Mouse (Mus musculus) natural killer cell, adult 2 months (primary cell): Measurements from ENCODE around the gene Ctrc.
A peak's percentile ranks its signal among the peaks of the same experiment; 100 is the strongest.

ENCODE experiments used
- DNase-seq, 2 experiments: peaks; one replicate each; pipeline ENCODE4 v3.0.0; 2022; ENCODE audit warnings: low spot score in 2 of 2

Ctrc gene

DNA sequence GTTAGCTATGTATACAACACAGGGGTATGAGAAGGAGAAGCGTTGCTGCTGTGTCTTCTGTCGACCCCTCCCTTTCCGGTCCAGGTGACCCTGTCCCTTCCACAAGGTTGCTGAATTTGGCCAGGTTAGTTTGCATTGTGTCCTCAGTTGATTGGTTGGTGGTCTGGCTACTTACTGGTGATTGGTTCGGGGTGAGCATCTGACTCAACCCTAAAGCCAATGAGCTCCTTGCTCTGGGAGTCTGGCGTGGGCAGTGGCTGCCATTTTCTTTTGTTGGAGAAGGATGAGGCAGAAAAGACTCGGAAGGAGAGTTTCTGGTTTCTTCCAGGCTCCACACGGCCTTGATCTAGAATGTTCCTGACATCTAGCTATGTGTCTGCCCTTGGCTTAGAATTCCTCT is 26.8 kb downstream of the Ctrc start:
- no peak for DNase-seq

- DNase-seq, result no peak
These were observed 27.3 kb downstream of the Ctrc start for GRCm38 (mm10) chr4:141818861-141819260.

DNA sequence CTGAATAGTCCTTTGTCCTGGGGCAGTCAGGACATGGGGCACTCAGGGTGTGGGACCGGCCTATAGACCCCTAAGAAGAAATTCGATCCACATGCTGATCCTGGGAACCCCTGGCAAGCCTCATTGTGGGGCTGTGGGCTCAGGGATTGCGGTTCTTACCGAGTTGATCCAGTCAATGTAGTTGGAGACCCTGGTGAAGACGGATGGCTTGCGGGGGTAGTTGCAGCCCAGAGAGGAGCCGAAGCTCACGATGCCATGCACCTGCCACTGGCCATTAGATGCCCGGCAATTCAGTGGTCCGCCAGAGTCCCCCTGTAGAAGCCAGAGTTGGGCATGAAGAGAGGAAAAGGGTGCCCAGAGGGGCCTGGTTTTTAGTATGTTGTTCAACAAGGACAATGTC is 28.5 kb downstream of the Ctrc start:
- no peak for DNase-seq

DNA sequence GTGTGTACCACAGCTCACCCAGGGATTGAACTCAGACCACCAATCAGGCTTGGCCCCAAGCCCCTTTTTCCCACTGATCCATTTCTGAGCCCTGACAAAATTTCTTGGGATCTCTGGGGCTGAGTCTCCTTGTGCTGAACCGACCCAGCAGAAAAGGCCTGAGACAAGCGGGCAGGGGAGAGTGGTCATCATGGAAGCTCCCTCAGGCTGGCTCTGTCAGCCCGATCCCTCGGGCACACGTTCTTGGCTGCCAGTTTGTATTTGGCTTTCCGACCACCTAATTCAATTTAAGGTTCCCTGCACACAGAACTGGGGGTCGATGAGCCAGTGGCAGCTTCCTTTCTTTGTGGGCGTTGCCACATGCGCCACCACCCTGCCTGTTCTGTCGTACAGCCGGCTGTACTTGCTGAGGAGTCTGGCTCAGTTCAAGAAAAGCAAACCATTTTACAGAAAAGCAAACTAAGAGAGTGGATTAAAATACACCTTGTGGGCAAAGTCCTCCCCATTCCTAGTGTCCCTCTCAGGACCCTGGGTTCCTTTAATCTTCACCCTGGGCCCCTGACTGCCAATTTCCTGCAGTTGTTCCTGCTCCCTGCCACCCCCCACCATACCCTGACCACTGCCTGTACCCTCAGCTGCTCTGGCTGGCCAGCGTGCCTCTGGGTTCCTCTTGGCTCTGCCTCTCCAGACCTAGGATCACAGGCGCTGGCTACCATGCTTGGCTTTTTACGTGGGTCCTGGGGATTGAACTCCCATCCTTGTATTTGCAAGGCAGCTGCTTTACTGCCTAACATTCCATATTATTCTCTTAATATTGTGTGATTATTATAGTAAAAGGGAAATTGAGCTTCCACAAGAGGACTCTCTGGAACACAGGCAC is 29.1 kb downstream of the Ctrc start:
- no peak for DNase-seq

GRCm38 (mm10) chr4:141816267-141816666 is 29.9 kb downstream of the Ctrc start:
- no peak for DNase-seq

DNA sequence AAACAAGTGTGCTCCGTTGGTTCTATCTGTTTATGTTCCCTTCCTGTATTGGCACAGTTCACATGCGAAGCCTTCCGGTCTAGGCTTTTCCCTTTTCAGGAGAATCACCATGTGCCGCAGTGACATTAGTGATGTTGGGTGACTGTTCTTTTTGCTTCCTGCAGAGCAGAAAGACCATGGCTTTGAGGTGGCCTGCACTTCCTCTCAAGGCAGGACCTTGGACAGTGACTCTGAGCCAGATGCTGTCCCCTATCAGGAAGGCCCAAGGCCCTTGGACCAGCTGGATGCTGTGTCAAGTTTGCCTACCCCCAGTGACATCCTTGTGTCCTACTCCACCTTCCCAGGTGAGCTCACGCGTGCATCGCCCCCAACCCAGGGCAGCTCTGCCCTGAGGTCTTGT is 34.8 kb downstream of the Ctrc start:
- DNase-seq, result no peak

DNA sequence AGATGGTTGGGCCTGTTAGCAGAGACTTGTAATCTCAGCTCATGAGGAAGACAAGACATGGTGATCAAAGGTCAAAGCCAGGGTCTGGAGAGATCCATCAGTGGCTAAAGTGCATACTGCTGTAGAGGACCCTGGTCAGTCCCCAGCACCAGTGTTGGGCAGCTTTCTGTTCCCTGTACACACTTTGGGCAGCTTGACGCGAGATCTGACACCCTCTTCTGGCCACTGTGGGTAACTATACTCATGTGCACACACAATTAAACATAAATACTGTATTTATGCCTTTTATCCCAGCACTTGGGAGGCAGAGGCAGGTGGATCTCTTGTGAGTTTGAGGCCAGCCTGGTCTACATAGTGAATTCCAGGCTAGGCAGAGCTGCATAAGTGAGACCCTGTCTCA is 35.2 kb downstream of the Ctrc start:
- no peak for DNase-seq

- DNase-seq, result no peak
These were observed 36.2 kb downstream of the Ctrc start for GRCm38 (mm10) chr4:141809850-141810464.

GRCm38 (mm10) chr4:141805886-141806285 is 40.3 kb downstream of the Ctrc start:
- no peak for DNase-seq

DNA sequence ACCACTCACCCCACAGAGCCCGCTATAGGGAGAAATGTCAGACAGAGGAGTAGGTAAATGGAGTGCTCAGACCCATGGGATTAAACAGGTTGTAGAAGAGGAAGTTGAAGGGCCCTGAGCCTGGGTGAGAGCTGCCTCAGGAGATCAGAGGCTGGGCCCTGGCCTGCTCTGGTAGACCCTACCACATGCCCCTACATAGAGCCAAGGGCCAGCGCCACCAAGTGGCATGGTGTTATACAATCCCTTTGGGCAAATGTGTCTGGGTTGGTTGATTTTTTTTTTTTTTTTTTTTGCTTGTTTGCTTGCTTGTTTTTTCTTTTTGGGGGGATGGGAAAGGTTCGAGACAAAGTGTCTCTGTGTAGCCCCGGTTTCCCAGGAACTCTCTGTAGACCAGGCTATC is 42.1 kb downstream of the Ctrc start:
- peak in 1 of 2 experiments; percentile 18 for DNase-seq

DNA sequence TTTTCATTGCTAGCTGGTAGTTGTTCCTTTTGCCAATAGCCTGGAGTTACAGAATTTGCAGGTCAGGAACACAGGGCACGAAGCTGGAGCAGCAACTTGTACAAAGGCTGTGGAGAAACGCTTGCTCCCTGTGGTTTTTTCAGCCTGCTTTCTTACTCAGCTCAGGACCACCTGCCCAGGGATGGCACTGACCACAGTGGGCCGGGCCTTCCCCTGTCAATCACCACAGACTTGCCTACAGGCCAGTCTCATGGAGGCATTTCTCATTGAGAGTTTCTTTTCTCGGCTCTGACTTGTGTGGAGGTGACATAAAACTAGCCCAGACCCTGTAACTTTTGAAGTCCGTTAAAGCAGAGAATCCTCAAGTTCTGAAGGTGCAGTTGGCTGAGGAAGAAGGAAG is 48.6 kb downstream of the Ctrc start:
- no peak for DNase-seq

GRCm38 (mm10) chr4:141796954-141797353 is 49.2 kb downstream of the Ctrc start:
- no peak for DNase-seq

- no peak for DNase-seq
These were observed 49.8 kb downstream of the Ctrc start for GRCm38 (mm10) chr4:141796356-141796755.

DNA sequence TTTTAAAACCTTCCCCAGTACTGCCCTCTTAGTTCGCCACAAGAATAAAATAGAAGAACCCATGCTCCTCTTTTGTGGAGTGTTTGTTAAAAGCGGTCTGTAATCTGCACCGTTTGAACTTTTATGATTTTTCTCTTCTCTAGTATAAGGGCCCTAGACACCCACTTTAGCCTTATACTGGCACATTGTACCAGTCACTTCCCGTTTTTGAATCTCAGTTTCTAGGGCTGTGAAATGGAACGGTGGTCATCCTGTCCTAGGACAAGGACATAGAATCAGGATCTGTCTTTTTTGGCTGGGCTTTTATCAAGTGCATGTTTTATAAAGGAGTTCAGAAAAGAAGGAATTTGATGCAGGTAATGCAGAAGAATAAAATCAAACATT is 52.0 kb downstream of the Ctrc start:
- DNase-seq, result no peak

DNA sequence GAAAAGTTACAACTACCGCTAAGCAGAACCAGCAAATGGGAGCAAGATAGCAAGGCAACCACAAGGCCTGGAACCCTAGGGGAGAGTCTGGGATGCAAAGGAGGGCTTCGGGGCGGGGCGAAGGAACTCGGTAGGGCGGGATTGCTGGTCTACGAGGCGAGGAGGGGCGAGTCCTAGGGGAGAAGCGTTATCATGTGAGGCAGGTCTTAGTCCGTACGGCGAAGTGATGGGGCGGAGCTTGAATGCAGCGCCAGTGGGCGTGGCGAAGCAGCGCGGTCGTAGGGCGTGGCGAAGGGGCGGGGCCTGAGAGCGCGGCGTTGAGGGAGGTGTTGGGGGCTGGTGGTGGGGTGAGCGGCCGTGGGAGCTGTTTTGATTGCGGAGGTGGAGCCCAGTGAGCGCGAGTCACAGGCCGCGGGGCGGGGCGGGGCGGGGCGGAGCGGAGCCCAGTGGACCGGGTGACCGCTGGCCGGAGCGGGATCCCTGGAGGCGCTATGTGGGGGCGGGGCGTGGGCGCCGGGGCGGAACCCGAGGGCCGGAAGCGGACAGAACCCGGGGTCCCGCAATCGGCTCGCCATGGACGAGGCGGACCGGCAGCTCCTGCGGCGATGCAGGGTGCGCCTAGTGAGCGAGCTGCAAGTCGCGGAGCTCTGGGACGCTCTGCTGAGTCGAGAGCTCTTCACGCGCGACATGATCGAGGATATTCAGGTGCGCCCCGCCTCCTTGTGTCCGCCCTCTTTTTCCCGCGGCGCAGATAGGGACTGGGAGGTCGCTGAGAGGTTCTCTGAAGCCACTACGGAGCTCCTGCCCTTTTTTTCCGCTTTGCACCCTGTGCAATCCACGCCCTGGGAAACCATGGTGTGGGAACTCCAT is 52.6 kb downstream of the Ctrc start, which contains the start of gene Casp9:
Gene Casp9, plus strand, starts transcription at position 331 of the 870 bp plus-strand sequence.
- peak; percentile 97 for DNase-seq

DNA sequence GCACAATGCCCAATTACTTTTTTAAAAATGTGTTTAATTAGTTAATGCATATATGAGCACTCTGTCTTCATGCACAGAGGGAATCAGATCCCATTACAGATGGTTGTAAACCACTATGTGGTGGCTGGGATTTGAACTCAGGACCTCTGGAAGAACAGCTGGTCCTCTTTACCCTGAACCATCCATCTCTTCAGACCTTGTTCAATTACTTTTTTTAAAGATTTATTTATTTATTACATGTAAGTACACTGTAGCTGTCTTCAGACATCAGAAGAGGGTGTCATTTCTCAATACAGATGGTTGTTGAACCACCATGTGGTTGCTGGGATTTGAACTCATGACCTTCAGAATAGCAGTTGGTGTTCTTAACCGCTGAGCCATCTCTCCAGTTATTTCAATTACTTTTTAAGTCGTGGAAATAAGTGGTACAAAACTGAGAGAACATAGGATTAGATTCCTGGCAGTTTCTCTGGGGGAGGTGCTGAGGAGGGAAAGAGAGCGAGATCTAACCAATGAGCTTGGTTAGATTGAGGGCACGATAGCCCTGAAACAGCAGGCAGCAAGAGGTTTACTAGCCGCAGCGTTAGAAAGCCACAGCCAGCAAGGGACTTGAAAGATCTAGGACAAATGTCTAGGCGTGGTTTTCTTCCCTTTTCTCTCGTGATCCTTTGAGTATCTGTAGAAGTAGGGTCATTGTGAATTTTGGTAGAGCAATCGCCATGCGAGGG is 53.4 kb downstream of the Ctrc start:
- DNase-seq, result no peak

DNA sequence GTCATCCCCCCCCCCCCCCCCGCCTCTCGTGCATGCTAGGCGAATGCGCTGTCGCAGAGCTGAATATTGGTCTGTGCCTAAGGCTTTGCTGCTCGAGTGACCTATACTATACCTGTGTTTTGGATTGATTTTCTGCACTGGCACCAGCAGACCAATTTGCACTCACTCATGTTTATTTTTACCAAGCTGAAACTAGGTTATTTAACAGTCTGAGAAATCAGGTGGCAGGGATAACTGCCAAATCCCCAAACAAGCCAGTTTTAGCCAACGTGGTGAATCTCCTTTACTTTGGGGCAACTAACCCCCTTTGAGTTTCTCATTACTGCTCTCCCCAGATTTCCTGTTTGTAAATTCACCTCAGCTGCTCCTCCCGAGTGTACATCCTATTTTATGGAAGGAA is 54.2 kb downstream of the Ctrc start:
- DNase-seq, result no peak

DNA sequence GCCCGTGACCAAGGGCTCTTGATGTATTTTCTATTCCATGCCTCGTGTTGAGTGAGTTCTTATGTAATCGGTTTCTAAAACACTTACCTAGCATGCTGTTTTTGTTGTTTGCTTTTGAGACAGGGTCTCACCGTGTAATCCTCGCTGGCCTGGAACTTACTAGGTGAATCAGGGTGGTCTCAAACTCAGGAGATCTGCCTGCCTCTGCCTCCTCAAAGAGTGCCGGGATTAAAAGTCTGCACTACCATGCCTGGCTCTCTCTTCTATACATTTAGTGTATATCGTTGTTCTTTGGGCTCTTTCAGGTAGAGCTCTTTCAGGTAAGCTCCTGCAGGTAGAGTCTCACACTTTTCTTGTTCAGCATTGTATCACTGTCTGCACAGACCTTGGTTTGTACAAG is 54.7 kb downstream of the Ctrc start:
- DNase-seq, result no peak

DNA sequence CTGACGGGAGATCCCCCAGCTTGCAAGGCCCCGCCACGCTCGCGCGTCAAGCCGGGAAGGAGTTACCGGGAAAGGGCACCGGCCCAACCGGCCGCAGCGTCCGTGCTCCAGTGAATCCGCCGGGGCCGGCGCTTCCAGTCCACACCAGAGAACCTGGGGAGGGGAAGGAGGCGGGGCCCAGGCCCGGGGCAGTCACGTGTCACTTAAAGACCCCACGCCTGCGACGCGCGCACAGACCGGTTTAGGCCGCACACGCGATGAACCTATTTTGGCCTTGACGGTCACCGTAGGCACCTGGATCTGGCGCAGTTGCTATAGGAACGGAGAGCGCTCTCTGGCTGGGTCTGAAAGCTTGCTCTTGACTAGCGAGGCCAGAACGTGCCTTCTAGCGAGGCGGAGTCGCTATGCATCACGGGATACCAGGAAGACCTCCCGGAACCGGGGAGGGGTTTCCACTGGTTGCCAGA is 55.6 kb downstream of the Ctrc start, which contains the start of gene Dnajc16:
Gene Dnajc16, minus strand, starts transcription at position 408 of the 467 bp plus-strand sequence.
- DNase-seq, result peak; percentile 93 to 95

DNA sequence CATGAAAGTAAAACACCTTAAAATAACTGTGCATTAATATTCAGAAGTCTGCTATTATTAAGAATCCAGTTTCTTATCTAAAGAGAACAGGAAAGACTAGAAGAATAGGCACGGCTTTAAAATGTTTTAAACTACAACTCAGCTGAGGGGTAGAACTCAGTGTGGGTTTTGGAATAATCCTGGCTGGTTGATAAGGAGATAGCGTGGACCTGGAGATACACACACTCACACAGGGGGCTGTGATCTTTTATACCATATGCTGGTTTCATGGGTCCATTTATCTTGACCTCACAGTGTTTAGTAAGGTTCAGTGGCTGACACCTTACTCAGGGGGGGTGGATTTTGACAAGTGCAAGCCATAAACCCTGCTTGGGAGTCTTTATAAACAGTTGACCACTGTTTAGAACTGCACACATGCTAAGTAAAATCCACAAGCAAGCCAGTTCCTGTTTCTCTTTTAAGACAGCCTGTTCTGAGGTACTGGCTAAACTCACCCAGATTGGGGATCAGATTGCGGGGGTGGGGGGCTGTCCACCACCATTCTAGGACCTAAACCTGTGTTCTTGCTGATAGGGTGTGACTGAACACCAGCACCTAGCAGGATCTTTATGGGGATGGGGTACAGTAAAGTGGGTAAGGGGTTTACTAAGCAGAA is 56.5 kb downstream of the Ctrc start:
- peak in 1 of 2 experiments; percentile 6 for DNase-seq

- no peak for DNase-seq
These were observed 58.7 kb downstream of the Ctrc start for GRCm38 (mm10) chr4:141787462-141787861.
